Mouse (Mus musculus) midbrain, embryonic 10.5 days (tissue): Measurements from ENCODE around the gene Lancl2. TPM values are rescaled to one million over a fixed set of nuclear protein-coding genes. Genes with fewer than 3 reads are reported as not detected.

ENCODE experiments used
- DNase-seq: peaks from one replicate; pipeline ENCODE4 v3.0.0-alpha.2; 2017; ENCODE audit warnings: low spot score
- H3K27ac ChIP-seq: fragments of 300-500 bp; sonication (generic); replicated peaks from 2 replicates; pipeline ENCODE4 v1.5.1; 2016; ENCODE audit warnings: mild to moderate bottlenecking
- H3K27me3 ChIP-seq: fragments of 300-500 bp; sonication (generic); 2 replicates; pipeline ENCODE4 v1.6.1; 2016; ENCODE audit warnings: low read depth, mild to moderate bottlenecking; ENCODE audit not compliant: poor library complexity, severe bottlenecking
- H3K36me3 ChIP-seq: fragments of 300-500 bp; sonication (generic); 2 replicates; pipeline ENCODE4 v1.6.1; 2016; ENCODE audit warnings: mild to moderate bottlenecking, moderate library complexity
- H3K4me1 ChIP-seq: fragments of 300-500 bp; sonication (generic); 2 replicates; pipeline ENCODE4 v1.6.1; 2016
- H3K4me3 ChIP-seq: fragments of 300-500 bp; sonication (generic); 2 replicates; pipeline ENCODE4 v1.5.1; 2016; ENCODE audit warnings: mild to moderate bottlenecking, moderate library complexity
- H3K9me3 ChIP-seq: fragments of 300-500 bp; sonication (generic); replicated peaks from 2 replicates; pipeline ENCODE4 v1.6.1; 2016; ENCODE audit warnings: mild to moderate bottlenecking
- WGBS: fragments of 180-500 bp; shearing (Covaris S2); methylation state at CpG from one replicate; pipeline ENCODE4 v1.1.7; 2016; 5-methylcytosine and 5-hydroxymethylcytosine counted together
- polyA plus RNA-seq: library from polyadenylated mRNA; unstranded; fragments of >200 nt; fragmentation: Nextera tagmentation; extraction: Ambion mirVana; gene quantifications from 2 replicates; pipeline ENCODE4 v1.2.1, GENCODE M21; 2016

Lancl2 gene
- polyA plus RNA-seq, 1 experiment from 2014 or later = 39.3 TPM

DNA sequence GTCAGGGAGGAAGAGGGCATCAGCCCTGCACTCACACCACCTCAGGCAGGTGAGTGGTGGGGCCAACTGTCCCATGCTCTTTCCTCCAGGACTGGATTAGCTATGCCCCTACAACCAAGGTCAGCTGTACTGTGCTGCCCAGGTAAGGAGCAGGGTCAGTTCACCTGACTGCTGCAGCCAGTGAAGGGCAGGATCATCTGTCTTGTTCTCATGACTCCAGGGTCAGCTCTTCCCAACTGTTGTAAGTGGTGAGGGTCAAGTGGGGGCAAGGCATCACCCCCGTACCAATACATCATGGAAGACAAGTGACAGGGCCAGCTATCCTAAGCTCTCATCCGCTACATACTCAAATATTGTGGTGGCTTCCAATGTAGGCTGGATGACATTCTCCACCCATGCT lies 41.8 kb downstream of the Lancl2 start:
- Histone ChIP-seq H3K27ac (no peak overlapping the region), H3K4me3 (no peak overlapping the region), H3K36me3 (no peaks in the 10 kb centered on the region; the same call in 1 of the 2 replicates), H3K27me3 (no peaks in the 10 kb centered on the region), H3K9me3 (no peaks in the 10 kb centered on the region), H3K4me1 (no peaks in the 10 kb centered on the region)
- no peak for DNase-seq
- WGBS = 88% methylated on average over 2 of the region's 2 CpGs

- no peaks in the 10 kb centered on the region; the same call in 1 of the 2 replicates for H3K36me3 ChIP-seq
- H3K27me3 ChIP-seq = no peaks in the 10 kb centered on the region
- 97% methylated on average over 4 of the region's 4 CpGs for WGBS
- H3K9me3 ChIP-seq = no peaks in the 10 kb centered on the region
- no peak overlapping the region for H3K4me3 ChIP-seq
- no peaks in the 10 kb centered on the region for H3K4me1 ChIP-seq
- no peak for DNase-seq
- no peak overlapping the region for H3K27ac ChIP-seq
Measured at GRCm38 (mm10) chr6:57744974-57745747, 42.8 kb downstream of the Lancl2 start.

DNA sequence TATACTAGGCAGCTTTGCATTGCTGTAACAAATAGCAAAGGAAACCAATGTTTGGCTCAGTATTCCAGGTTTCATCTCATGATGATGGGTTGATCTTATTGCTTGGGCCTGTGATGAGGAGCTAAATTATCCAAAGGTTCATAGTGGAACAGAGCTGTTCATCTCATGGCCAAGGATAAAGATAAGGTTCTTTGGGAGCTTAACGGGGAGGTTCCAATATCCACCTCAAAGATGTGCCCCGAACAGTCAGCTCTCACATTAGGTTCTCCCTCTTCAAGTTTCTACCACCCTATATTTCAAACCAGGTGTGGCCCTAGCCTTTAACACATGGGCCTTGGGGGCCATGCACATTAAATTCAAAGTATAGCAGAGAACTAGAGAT lies 43.4 kb downstream of the Lancl2 start:
- Histone ChIP-seq H3K36me3 (no peaks in the 10 kb centered on the region), H3K27ac (no peak overlapping the region), H3K27me3 (no peaks in the 10 kb centered on the region), H3K9me3 (no peaks in the 10 kb centered on the region), H3K4me1 (no peaks in the 10 kb centered on the region), H3K4me3 (no peak overlapping the region)
- 96% methylated on average over 2 of the region's 2 CpGs for WGBS
- no peak for DNase-seq

DNA sequence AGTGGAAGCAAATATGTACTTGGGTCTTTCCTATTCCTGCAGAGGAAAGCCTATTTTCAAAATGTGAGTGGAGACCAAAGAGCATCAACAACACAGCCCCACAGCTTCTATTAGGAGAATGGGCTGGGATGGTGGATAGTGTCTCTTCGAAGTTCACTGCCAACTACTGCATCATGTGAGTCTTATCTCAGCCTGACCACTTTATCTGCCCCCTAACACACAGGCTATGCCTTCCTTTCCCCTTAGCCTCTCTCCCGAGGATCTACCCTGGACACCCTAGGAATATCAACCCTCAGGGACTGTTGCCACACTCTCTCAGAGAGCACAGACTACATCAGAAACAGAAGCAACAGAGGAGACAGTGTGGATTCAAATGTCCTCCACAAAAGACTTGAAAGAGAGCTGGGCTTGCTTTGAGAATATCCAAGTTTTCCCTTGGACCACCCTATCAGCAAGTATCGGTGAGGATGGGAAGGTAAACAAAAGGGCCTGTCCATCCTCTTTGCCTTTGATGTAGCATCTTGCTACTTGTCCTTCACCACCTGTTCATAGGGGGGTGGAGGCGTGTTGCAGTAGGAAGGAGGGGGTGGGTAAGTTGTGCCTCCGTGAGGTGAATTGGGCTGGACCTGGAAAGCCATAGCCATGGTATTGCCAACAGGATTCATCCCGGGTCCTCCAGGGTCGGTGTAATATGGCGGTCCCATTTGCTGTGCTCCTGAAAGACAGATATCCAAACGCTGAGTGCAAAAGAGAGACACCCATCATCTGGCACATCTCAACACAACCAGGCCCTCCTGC lies 51.8 kb downstream of the Lancl2 start:
- H3K27me3 ChIP-seq = no peaks in the 10 kb centered on the region
- no peak overlapping the region for H3K4me3 ChIP-seq
- peaks cover 55% of the 10 kb centered on the region for H3K36me3 ChIP-seq
- no peaks in the 10 kb centered on the region for H3K4me1 ChIP-seq
- DNase-seq = no peak
- H3K9me3 ChIP-seq = no peaks in the 10 kb centered on the region
- no peak overlapping the region for H3K27ac ChIP-seq
- 94% methylated on average over 9 of the region's 9 CpGs for WGBS

DNA sequence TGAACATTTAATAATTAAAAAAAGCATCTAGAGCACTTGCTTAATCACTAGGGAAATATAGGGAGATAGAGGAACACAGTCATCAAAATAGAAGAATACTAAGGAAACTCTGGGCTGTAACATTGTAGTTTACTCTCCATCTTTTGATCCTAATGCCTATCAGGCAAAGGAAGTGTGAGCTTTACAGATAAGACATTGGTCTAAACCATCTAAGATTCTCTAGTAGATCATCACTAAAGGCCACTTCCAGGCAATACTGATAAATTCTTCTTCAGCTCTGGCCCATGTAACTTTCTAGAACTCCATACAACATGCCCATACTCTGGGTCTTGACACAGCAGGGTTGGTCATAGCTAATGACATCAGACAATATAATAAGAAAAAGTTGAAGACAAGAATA lies 60.7 kb downstream of the Lancl2 start:
- no peak overlapping the region for H3K4me3 ChIP-seq
- H3K9me3 ChIP-seq = no peaks in the 10 kb centered on the region
- peaks cover 37% of the 10 kb centered on the region for H3K36me3 ChIP-seq
- peaks cover 12% of the 10 kb centered on the region for H3K4me1 ChIP-seq
- H3K27me3 ChIP-seq = no peaks in the 10 kb centered on the region
- no peak for DNase-seq
- no peak overlapping the region for H3K27ac ChIP-seq

DNA sequence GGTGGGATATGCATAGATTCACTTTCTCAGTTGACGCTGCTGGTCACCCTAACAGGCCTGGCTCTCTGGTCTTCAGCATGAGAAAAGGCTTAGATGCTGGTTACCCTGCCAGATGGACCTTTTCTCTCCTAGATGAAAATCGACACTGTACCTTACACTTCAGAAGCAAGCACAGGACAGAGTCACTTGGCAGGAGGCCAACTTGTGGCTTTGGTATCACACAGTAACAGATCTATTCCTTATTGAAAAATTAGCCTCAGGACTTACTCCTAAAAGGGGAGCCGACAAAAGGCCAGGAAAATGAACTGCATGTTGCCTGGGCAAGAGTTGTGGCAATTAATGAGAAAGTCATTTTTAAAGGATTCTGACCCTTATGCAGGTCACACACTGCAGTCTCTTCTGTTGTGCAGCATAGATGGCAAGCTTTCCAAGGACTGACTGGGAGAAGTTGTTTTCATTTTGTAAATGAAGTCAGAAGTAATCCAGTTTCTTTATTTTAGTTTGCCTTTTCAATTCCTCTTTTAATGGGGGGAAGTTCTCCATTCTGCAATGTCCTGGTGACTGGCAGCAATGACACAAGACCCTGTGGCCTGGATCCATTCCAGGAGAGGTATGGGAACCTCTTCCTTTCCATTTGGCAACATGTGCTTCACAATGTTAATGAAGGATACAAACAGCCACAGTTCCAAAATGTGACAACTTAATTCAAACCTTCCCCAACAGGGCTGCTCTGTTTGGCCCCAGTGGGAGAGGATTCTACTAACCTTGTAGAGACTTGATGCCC lies 62.9 kb downstream of the Lancl2 start:
- Histone ChIP-seq H3K36me3 (peaks cover 40% of the 10 kb centered on the region), H3K4me3 (no peak overlapping the region), H3K27me3 (no peaks in the 10 kb centered on the region), H3K27ac (no peak overlapping the region), H3K9me3 (no peaks in the 10 kb centered on the region), H3K4me1 (peaks cover 12% of the 10 kb centered on the region)
- 85% methylated on average over 3 of the region's 3 CpGs for WGBS
- DNase-seq = no peak

DNA sequence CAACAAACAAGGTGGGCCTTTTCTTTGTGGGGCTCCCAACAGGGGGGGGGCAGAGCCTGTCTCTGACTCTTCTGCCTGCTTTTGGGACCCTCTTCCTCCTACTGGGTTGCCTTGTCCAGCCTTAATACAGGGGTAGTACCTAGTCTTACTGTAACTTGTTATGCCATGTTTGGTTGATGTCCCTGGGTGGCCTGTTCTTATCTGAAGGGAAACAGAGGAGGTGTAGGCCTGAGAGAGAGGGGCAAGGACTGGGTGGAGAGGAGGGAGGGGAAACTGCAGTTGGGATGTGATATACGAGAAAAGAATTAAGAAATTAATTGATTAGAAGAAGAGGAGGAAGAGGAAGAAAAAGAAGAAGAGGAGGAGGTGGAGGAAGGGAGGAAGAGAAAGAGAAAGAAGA lies 63.9 kb downstream of the Lancl2 start:
- no peak for DNase-seq
- Histone ChIP-seq H3K4me1 (peaks cover 12% of the 10 kb centered on the region), H3K27me3 (no peaks in the 10 kb centered on the region), H3K9me3 (no peaks in the 10 kb centered on the region), H3K27ac (no peak overlapping the region), H3K4me3 (no peak overlapping the region), H3K36me3 (peaks cover 38% of the 10 kb centered on the region)
- WGBS = 93% methylated on average over 1 of the region's 1 CpGs

- Histone ChIP-seq H3K4me3 (no peak overlapping the region), H3K27ac (no peak overlapping the region), H3K9me3 (no peaks in the 10 kb centered on the region), H3K36me3 (peaks cover 36% of the 10 kb centered on the region), H3K4me1 (peaks cover 3% of the 10 kb centered on the region), H3K27me3 (no peaks in the 10 kb centered on the region)
- WGBS = 76% methylated on average over 8 of the region's 8 CpGs
- no peak for DNase-seq
Measured at GRCm38 (mm10) chr6:57767112-57767868, 65.0 kb downstream of the Lancl2 start.

GRCm38 (mm10) chr6:57768948-57769525 lies 66.7 kb downstream of the Lancl2 start:
- WGBS = 94% methylated on average over 7 of the region's 7 CpGs
- Histone ChIP-seq H3K4me3 (no peak overlapping the region), H3K36me3 (peaks cover 48% of the 10 kb centered on the region), H3K27ac (no peak overlapping the region), H3K4me1 (no peaks in the 10 kb centered on the region), H3K27me3 (no peaks in the 10 kb centered on the region), H3K9me3 (no peaks in the 10 kb centered on the region)
- DNase-seq = no peak

GRCm38 (mm10) chr6:57770467-57771190 lies 68.3 kb downstream of the Lancl2 start:
- no peak for DNase-seq
- no peak overlapping the region for H3K27ac ChIP-seq
- H3K27me3 ChIP-seq = no peaks in the 10 kb centered on the region
- 100% methylated on average over 1 of the region's 1 CpGs for WGBS
- H3K36me3 ChIP-seq = peaks cover 55% of the 10 kb centered on the region
- no peaks in the 10 kb centered on the region for H3K4me1 ChIP-seq
- no peak overlapping the region for H3K4me3 ChIP-seq
- H3K9me3 ChIP-seq = no peaks in the 10 kb centered on the region

GRCm38 (mm10) chr6:57773792-57774191 lies 71.5 kb downstream of the Lancl2 start:
- Histone ChIP-seq H3K4me1 (no peaks in the 10 kb centered on the region), H3K36me3 (peaks cover 58% of the 10 kb centered on the region), H3K9me3 (no peaks in the 10 kb centered on the region), H3K27me3 (no peaks in the 10 kb centered on the region), H3K4me3 (no peak overlapping the region), H3K27ac (no peak overlapping the region)
- no peak for DNase-seq
- 91% methylated on average over 1 of the region's 1 CpGs for WGBS
